Mouse (Mus musculus): ENCODE data around the gene Stab2.

Stab2 gene

GRCm38 (mm10) chr10:86890166-86890930, 117.5 kb downstream of the Stab2 start:
- no peak for DNase-seq (ENCODE audit: low read depth, low spot score)

GRCm38 (mm10) chr10:86889440-86889839, 118.4 kb downstream of the Stab2 start:
- DNase-seq (ENCODE audit: low read depth, low spot score), result no peak

GRCm38 (mm10) chr10:86886434-86886833, 121.4 kb downstream of the Stab2 start:
- DNase-seq (ENCODE audit: low read depth, low spot score), result no peak

- DNase-seq (ENCODE audit: low read depth, low spot score), result no peak
Observed at GRCm38 (mm10) chr10:86881448-86881847, 126.4 kb downstream of the Stab2 start.

GRCm38 (mm10) chr10:86880071-86880806, 127.6 kb downstream of the Stab2 start:
- no peak for DNase-seq (ENCODE audit: low read depth, low spot score)

- DNase-seq (ENCODE audit: low read depth, low spot score), result no peak
Observed at GRCm38 (mm10) chr10:86878721-86879120, 129.1 kb downstream of the Stab2 start.

- no peak for DNase-seq (ENCODE audit: low read depth, low spot score)
Observed at GRCm38 (mm10) chr10:86872591-86872990, 135.2 kb downstream of the Stab2 start.

GRCm38 (mm10) chr10:86872121-86872520, 135.7 kb downstream of the Stab2 start:
- DNase-seq (ENCODE audit: low read depth, low spot score), result no peak

GRCm38 (mm10) chr10:86863429-86863828, 144.4 kb downstream of the Stab2 start:
- no peak for DNase-seq (ENCODE audit: low read depth, low spot score)

GRCm38 (mm10) chr10:86862496-86862895, 145.3 kb downstream of the Stab2 start:
- no peak for DNase-seq (ENCODE audit: low read depth, low spot score)

- no peak for DNase-seq (ENCODE audit: low read depth, low spot score)
Observed at GRCm38 (mm10) chr10:86860396-86860795, 147.4 kb downstream of the Stab2 start.

GRCm38 (mm10) chr10:86853433-86853832, 154.4 kb downstream of the Stab2 start:
- no peak for DNase-seq (ENCODE audit: low read depth, low spot score)

GRCm38 (mm10) chr10:86852160-86852559, 155.7 kb downstream of the Stab2 start:
- DNase-seq (ENCODE audit: low read depth, low spot score), result no peak

- DNase-seq (ENCODE audit: low read depth, low spot score), result no peak
Observed at GRCm38 (mm10) chr10:86849508-86849907, 158.3 kb downstream of the Stab2 start.

GRCm38 (mm10) chr10:86849087-86849486, 158.7 kb downstream of the Stab2 start:
- DNase-seq (ENCODE audit: low read depth, low spot score), result no peak

GRCm38 (mm10) chr10:86846926-86847467, 160.8 kb downstream of the Stab2 start:
- DNase-seq (ENCODE audit: low read depth, low spot score), result no peak

- DNase-seq (ENCODE audit: low read depth, low spot score), result no peak
Observed at GRCm38 (mm10) chr10:86842659-86843058, 165.2 kb downstream of the Stab2 start.

- no peak for DNase-seq (ENCODE audit: low read depth, low spot score)
Observed at GRCm38 (mm10) chr10:86838827-86839226, 169.0 kb downstream of the Stab2 start.

GRCm38 (mm10) chr10:86836784-86837183, 171.0 kb downstream of the Stab2 start:
- no peak for DNase-seq (ENCODE audit: low read depth, low spot score)

- no peak for DNase-seq (ENCODE audit: low read depth, low spot score)
Observed at GRCm38 (mm10) chr10:86829515-86829914, 178.3 kb downstream of the Stab2 start.

- no peak for DNase-seq (ENCODE audit: low read depth, low spot score)
Observed at GRCm38 (mm10) chr10:86828221-86829135, 179.3 kb downstream of the Stab2 start.

GRCm38 (mm10) chr10:86826929-86827328, 180.9 kb downstream of the Stab2 start:
- no peak for DNase-seq (ENCODE audit: low read depth, low spot score)

All from forelimb bud, embryonic 11.5 days (tissue).